11 mouse cellular contexts compared by ENCODE assay signal in genomic region chr7:99538421-99538820, GRCm38 (mm10). TPM values are rescaled to one million over a fixed set of nuclear protein-coding genes. Genes with fewer than 3 reads are reported as not detected.
DNase-seq lines count a peak whose midpoint lies in the region; ATAC-seq lines count a peak whose summit lies in the region.
"Had no signal": no experiment of that assay in that cellular context is flagged by ENCODE, and none has a peak within 500 bp of the region (broad histone marks: within the 10 kb centered on the region; RNA-seq: fewer than 3 reads in every experiment).

No protein-coding gene starts in this region.

- no peak overlapping the region for H3K4me2 ChIP-seq in forebrain, embryonic 11.5 days (ENCODE audit: low read depth, low read length, severe bottlenecking)
- peak overlapping the region; percentile 94; the same call in 1 of the 2 replicates for H3K4me2 ChIP-seq in liver, embryonic 11.5 days
- peak overlapping the region; percentile 94 for H3K4me2 ChIP-seq in forebrain, embryonic 15.5 days (replicated peaks)
- no peak overlapping the region for H3K4me2 ChIP-seq in midbrain, embryonic 11.5 days

- H3K27me3 ChIP-seq in forebrain, embryonic 10.5 days (ENCODE audit: poor library complexity, severe bottlenecking), result peaks cover 21% of the 10 kb centered on the region
- H3K27me3 ChIP-seq in forebrain, embryonic 11.5 days (ENCODE audit: control insufficient read depth, insufficient read depth, low read length), result no peaks in the 10 kb centered on the region
- no peaks in the 10 kb centered on the region for H3K27me3 ChIP-seq in liver, embryonic 11.5 days (replicated peaks; ENCODE audit: control insufficient read depth, insufficient read depth, low read length)
- no peaks in the 10 kb centered on the region for H3K27me3 ChIP-seq in forebrain, embryonic 15.5 days
- H3K27me3 ChIP-seq in midbrain, embryonic 11.5 days (ENCODE audit: control insufficient read depth, insufficient read depth, low read length), result no peaks in the 10 kb centered on the region

- H3K9ac ChIP-seq in forebrain, embryonic 11.5 days (ENCODE audit: low read length), result no peak overlapping the region
- H3K9ac ChIP-seq in liver, embryonic 11.5 days (ENCODE audit: low read depth, low read length), result 0 out of 2 replicates have a peak overlapping the region, but pooled peaks have one; percentile 12
- H3K9ac ChIP-seq in forebrain, embryonic 15.5 days (replicated peaks), result no peak overlapping the region; the same call in 1 of the 2 replicates
- H3K9ac ChIP-seq in midbrain, embryonic 11.5 days (ENCODE audit: low read length), result no peak overlapping the region

- H3K4me3 ChIP-seq in forebrain, embryonic 10.5 days, result no peak overlapping the region
- H3K4me3 ChIP-seq in forebrain, embryonic 11.5 days (ENCODE audit: low read depth, low read length), result no peak overlapping the region
- no peak overlapping the region for H3K4me3 ChIP-seq in liver, embryonic 11.5 days (ENCODE audit: low read depth, low read length)
- no peak overlapping the region for H3K4me3 ChIP-seq in forebrain, embryonic 15.5 days
- no peak overlapping the region for H3K4me3 ChIP-seq in midbrain, embryonic 11.5 days (ENCODE audit: low read depth, low read length)

- no peak for ATAC-seq in forebrain, embryonic 11.5 days (replicated peaks; ENCODE audit: low FRiP score)
- ATAC-seq in liver, embryonic 11.5 days (replicated peaks; ENCODE audit: low FRiP score), result no peak
- ATAC-seq in forebrain, embryonic 15.5 days (replicated peaks), result no peak
- ATAC-seq in midbrain, embryonic 11.5 days (ENCODE audit: low FRiP score), result no peak
- ATAC-seq in inflammation-experienced regulatory T-cells, adult 6 months, result no peak
- ATAC-seq: activated CD4-positive, CD25-positive, alpha-beta regulatory T cell, adult 4 months had no signal

- H3K9me3 ChIP-seq in forebrain, embryonic 10.5 days, result no peaks in the 10 kb centered on the region
- H3K9me3 ChIP-seq in forebrain, embryonic 11.5 days (ENCODE audit: control insufficient read depth, low read length), result no peaks in the 10 kb centered on the region
- no peaks in the 10 kb centered on the region for H3K9me3 ChIP-seq in liver, embryonic 11.5 days (ENCODE audit: control insufficient read depth, low read length)
- H3K9me3 ChIP-seq in forebrain, embryonic 15.5 days, result no peaks in the 10 kb centered on the region
- no peaks in the 10 kb centered on the region for H3K9me3 ChIP-seq in midbrain, embryonic 11.5 days (ENCODE audit: control insufficient read depth, low read length)

- 65% methylated on average over 4 of the region's 4 CpGs for WGBS in forebrain, embryonic 10.5 days
- WGBS in forebrain, embryonic 11.5 days, result 65% methylated on average over 4 of the region's 4 CpGs
- 83% methylated on average over 4 of the region's 4 CpGs for WGBS in liver, embryonic 11.5 days
- WGBS in forebrain, embryonic 15.5 days, result 67% methylated on average over 4 of the region's 4 CpGs
- WGBS in midbrain, embryonic 11.5 days, result 68% methylated on average over 4 of the region's 4 CpGs

- peak overlapping the region; percentile 36 for H3K27ac ChIP-seq in forebrain, embryonic 10.5 days
- H3K27ac ChIP-seq in forebrain, embryonic 11.5 days (ENCODE audit: low read depth, low read length), result no peak overlapping the region
- H3K27ac ChIP-seq in liver, embryonic 11.5 days (ENCODE audit: low read depth, low read length), result 0 out of 2 replicates have a peak overlapping the region, but pooled peaks have one; percentile 1
- H3K27ac ChIP-seq in forebrain, embryonic 15.5 days (replicated peaks), result no peak overlapping the region
- H3K27ac ChIP-seq in midbrain, embryonic 11.5 days (ENCODE audit: low read depth, low read length), result no peak overlapping the region

- H3K4me1 ChIP-seq in forebrain, embryonic 10.5 days, result peaks cover 81% of the 10 kb centered on the region
- H3K4me1 ChIP-seq in forebrain, embryonic 11.5 days (replicated peaks; ENCODE audit: control insufficient read depth, insufficient read depth, low read length), result peaks cover 3% of the 10 kb centered on the region; the same call in 1 of the 2 replicates
- peaks cover 68% of the 10 kb centered on the region for H3K4me1 ChIP-seq in liver, embryonic 11.5 days (replicated peaks; ENCODE audit: control insufficient read depth, insufficient read depth, low read length)
- H3K4me1 ChIP-seq in forebrain, embryonic 15.5 days, result peaks cover 60% of the 10 kb centered on the region
- peaks cover 28% of the 10 kb centered on the region for H3K4me1 ChIP-seq in midbrain, embryonic 11.5 days (ENCODE audit: control insufficient read depth, insufficient read depth, low read length)

- no peak for DNase-seq in forebrain, embryonic 10.5 days (ENCODE audit: extremely low spot score, low spot score)
- no peak for DNase-seq in forebrain, embryonic 11.5 days (ENCODE audit: low spot score)
- no peak for DNase-seq in liver, embryonic 11.5 days (ENCODE audit: low spot score)
- DNase-seq in liver, result no peak
- peak; percentile 70 for DNase-seq in midbrain, embryonic 11.5 days (ENCODE audit: low spot score, missing footprints)
- no peak for DNase-seq in frontal cortex, adult 2 months (ENCODE audit: extremely low spot score in 1 of 2, low spot score in 1 of 2)
- DNase-seq: kidney, adult 18-20 months; thymus, postnatal 36 days had no signal

- no peaks in the 10 kb centered on the region for H3K36me3 ChIP-seq in forebrain, embryonic 10.5 days (replicated peaks)
- H3K36me3 ChIP-seq in forebrain, embryonic 11.5 days (ENCODE audit: control insufficient read depth, insufficient read depth, low read length), result no peaks in the 10 kb centered on the region
- no peaks in the 10 kb centered on the region; the same call in 1 of the 2 replicates for H3K36me3 ChIP-seq in liver, embryonic 11.5 days (ENCODE audit: control insufficient read depth, insufficient read depth, low read length)
- no peaks in the 10 kb centered on the region for H3K36me3 ChIP-seq in forebrain, embryonic 15.5 days
- no peaks in the 10 kb centered on the region for H3K36me3 ChIP-seq in midbrain, embryonic 11.5 days (ENCODE audit: control insufficient read depth, insufficient read depth, low read length)

RNA-seq across cellular contexts. Expression of gene Arrb1, which starts 3.2 kb away (rescaled TPM):
- polyA plus RNA-seq in forebrain, embryonic 10.5 days (2016; fragmentation: Nextera tagmentation; extraction: Ambion mirVana), result 9.3 and 11.9 TPM in 2 replicates
- polyA plus RNA-seq in forebrain, embryonic 11.5 days (2014; fragmentation: Nextera tagmentation; extraction: Ambion mirVana), result 4.0 and 4.2 TPM in 2 replicates
- 27.9 and 28.9 TPM in 2 replicates for polyA plus RNA-seq in liver, embryonic 11.5 days (2014; fragmentation: Nextera tagmentation; extraction: Ambion mirVana)
- polyA plus RNA-seq in forebrain, embryonic 15.5 days (2015; fragmentation: Nextera tagmentation; extraction: Ambion mirVana), result 14.3 and 15.1 TPM in 2 replicates
- 4.1 and 4.6 TPM in 2 replicates for polyA plus RNA-seq in midbrain, embryonic 11.5 days (2014; fragmentation: Nextera tagmentation; extraction: Ambion mirVana)
- 135 and 141 TPM in 2 replicates for polyA plus RNA-seq in frontal cortex, adult 2 months (2012; rRNA removed)
- 10 to 100 TPM in 2 of 3 experiments, 1 to 10 TPM in 1; 6.1 to 11.1 (median 10.6) TPM for polyA plus RNA-seq in inflammation-experienced regulatory T-cells, adult 6 months (2017; shearing (Covaris generic))

RNA-seq across cellular contexts. Expression of gene Rps3, which starts 54.9 kb away (rescaled TPM):
- polyA plus RNA-seq in forebrain, embryonic 10.5 days (2016; fragmentation: Nextera tagmentation; extraction: Ambion mirVana), result 762 and 795 TPM in 2 replicates
- polyA plus RNA-seq in forebrain, embryonic 11.5 days (2014; fragmentation: Nextera tagmentation; extraction: Ambion mirVana), result 699 and 715 TPM in 2 replicates
- polyA plus RNA-seq in liver, embryonic 11.5 days (2014; fragmentation: Nextera tagmentation; extraction: Ambion mirVana), result 934 and 944 TPM in 2 replicates
- polyA plus RNA-seq in forebrain, embryonic 15.5 days (2015; fragmentation: Nextera tagmentation; extraction: Ambion mirVana), result 553 and 561 TPM in 2 replicates
- 716 and 724 TPM in 2 replicates for polyA plus RNA-seq in midbrain, embryonic 11.5 days (2014; fragmentation: Nextera tagmentation; extraction: Ambion mirVana)
- 494 and 531 TPM in 2 replicates for polyA plus RNA-seq in frontal cortex, adult 2 months (2012; rRNA removed)
- polyA plus RNA-seq in inflammation-experienced regulatory T-cells, adult 6 months (2017; shearing (Covaris generic)), result 1,000 to 10,000 TPM; 2,539 to 3,992 (median 2,708) TPM

Comparison
In these comparisons a context has a peak if more than half of its experiments do, and no peak if none do; other contexts are left out.
1. H3K27ac ChIP-seq: peak in forebrain, embryonic 10.5 days (single experiment) and liver, embryonic 11.5 days (single experiment); none in forebrain, embryonic 11.5 days (single experiment), forebrain, embryonic 15.5 days (single experiment) and midbrain, embryonic 11.5 days (single experiment).
2. H3K4me2 ChIP-seq: peak in liver, embryonic 11.5 days (single experiment) and forebrain, embryonic 15.5 days (single experiment); none in forebrain, embryonic 11.5 days (single experiment) and midbrain, embryonic 11.5 days (single experiment).